ENCODE assay signal across 20 mouse cellular contexts in genomic region chr13:34663762-34664161, GRCm38 (mm10). TPM values are rescaled to one million over a fixed set of nuclear protein-coding genes. Genes with fewer than 3 reads are reported as not detected.
"Had no signal": no experiment of that assay in that cellular context is flagged by ENCODE, and none has a peak within 500 bp of the region (broad histone marks: within the 10 kb centered on the region; RNA-seq: fewer than 3 reads in every experiment).

No protein-coding gene starts in this region.

- H3K36me3 ChIP-seq: midbrain, embryonic 10.5 days; midbrain, embryonic 12.5 days; midbrain, embryonic 15.5 days; neural tube, embryonic 12.5 days; stomach, embryonic 15.5 days had no signal

- H3K4me1 ChIP-seq: midbrain, embryonic 12.5 days; midbrain, embryonic 15.5 days; neural tube, embryonic 12.5 days; stomach, embryonic 15.5 days had no signal

- H3K9ac ChIP-seq: liver, embryonic 14.5 days; lung, embryonic 14.5 days; midbrain, embryonic 12.5 days; midbrain, embryonic 15.5 days; neural tube, embryonic 12.5 days; stomach, embryonic 15.5 days had no signal

- ATAC-seq: midbrain, embryonic 15.5 days had no signal

- H3K4me2 ChIP-seq: lung, embryonic 14.5 days; midbrain, embryonic 12.5 days; midbrain, embryonic 15.5 days; neural tube, embryonic 12.5 days; stomach, embryonic 15.5 days had no signal

- H3K27ac ChIP-seq: liver, embryonic 14.5 days; midbrain, embryonic 10.5 days; midbrain, embryonic 12.5 days; midbrain, embryonic 15.5 days; neural tube, embryonic 12.5 days; stomach, embryonic 15.5 days; stomach, postnatal 0 days had no signal

- H3K9me3 ChIP-seq: midbrain, embryonic 15.5 days; neural tube, embryonic 12.5 days; stomach, embryonic 15.5 days had no signal

- H3K27me3 ChIP-seq: midbrain, embryonic 15.5 days; neural tube, embryonic 12.5 days; stomach, embryonic 15.5 days had no signal

- H3K4me3 ChIP-seq: midbrain, embryonic 10.5 days; midbrain, embryonic 12.5 days; midbrain, embryonic 15.5 days; neural tube, embryonic 12.5 days; stomach, embryonic 15.5 days had no signal

- DNase-seq: lung, adult 18-20 months; lung, embryonic 14.5 days; lung, postnatal 10 days; lung, postnatal 4 days; retina, postnatal 1 day; right cerebral cortex, adult 18-20 months; right cerebral cortex, postnatal 25 days; right cerebral cortex, postnatal 4 days; thymus, adult 2 months; thymus, postnatal 25 days; thymus, postnatal 4 days had no signal

RNA-seq across cellular contexts. Expression of gene Pxdc1, which starts 10.5 kb away (rescaled TPM):
- total RNA-seq: megakaryocyte, adult 5-6 weeks; megakaryocyte-erythroid progenitor cell, adult 5-6 weeks had no signal
